Mouse (Mus musculus): ENCODE data around the gene Tbx21.

Gene Tbx21

DNA sequence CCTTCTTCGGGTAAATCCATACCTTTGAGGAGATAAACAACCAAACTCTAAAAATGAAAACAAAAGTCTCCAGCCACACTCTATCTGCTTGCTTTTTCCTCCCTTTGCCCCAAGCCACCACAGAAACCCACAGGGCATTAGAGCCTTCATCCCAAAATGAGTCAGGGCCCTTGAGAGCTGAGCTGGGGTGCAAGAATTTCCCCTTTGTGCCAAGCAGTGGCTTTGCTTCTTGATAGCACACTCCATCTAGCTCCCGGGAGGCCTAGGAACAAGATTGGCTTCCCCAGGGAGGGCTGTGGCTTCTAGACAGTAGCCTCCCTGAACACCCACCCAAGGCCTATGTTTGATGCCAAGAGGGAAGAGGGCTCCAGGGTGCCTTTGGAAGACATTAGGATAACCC is 16.6 kb upstream of the Tbx21 start:
- no peak for DNase-seq (ENCODE audit: low spot score)

DNA sequence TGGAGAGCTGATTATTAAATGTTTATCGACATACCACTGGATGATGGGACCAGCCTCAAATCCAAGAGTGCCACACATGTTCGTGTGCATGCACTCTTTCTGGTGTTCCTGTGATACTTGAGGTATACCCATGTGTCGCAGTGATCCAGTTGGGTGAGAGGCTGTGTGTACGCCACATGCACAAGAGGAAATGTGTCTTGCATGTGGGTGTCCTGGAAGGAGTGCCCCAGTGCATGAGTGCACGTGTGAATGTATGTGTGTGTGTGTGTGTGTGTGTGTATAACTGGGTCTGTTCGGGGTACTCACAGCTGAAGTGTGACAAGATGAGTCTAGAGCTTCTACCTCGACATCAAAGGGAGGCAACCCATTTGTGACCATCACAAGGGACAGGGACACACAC is 15.2 kb upstream of the Tbx21 start:
- DNase-seq (ENCODE audit: low spot score): no peak

DNA sequence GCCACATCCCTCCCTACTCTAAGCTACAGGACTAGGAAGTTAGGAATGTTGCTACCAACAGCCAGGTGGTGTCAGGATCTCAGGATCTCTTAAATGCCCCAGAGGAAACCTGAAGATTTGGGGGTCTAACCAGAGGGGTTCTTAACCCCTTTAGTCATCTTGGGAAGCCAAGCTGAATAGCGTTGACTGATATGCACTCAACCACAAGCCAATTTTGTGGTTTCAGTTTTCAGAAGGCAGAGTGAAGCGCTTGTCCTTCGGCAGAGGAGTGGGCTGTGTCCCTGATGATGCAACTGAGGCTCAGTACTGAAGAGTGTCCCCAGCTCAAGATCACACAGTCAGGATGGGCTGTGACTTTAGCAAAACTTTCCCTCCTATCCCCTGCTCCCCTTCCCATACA is 13.8 kb upstream of the Tbx21 start:
- DNase-seq (ENCODE audit: low spot score): no peak

DNA sequence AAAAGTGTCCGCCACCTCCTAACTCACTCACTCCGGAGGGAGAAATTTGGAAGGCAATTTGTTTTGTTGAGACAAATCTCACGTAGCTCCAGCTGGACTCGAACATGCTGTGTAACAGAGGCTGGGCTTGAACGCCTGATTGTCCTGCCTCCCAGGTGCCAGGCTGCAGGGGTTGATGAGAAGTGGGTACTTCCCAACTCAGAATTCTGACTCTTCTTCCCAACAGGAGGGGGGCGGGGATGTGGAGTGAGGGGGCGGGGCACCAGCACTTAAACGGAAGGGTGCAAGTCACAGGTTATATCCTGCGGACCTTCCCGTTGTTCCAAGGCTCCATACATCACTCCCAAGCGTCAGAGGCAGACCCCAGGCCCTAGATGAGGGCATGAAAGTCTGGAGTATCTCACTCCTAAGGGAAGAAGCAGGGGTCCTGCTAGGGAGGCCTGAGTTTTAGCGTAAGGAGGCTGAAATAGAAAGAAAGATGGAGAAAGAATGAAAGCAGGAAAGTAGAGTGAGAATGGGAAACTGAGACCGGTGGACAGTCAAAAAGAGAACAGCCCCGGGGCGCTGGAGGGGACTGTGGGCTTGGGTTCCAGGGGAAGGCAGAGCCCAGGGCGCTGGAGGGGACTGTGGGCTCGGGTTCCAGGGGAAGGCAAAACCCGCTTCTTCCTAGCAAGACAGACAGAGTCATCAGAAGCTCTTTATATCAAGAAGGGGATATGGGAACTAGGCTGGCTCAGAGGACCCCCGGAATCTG is 12.5 kb upstream of the Tbx21 start:
- DNase-seq (ENCODE audit: low spot score): no peak

DNA sequence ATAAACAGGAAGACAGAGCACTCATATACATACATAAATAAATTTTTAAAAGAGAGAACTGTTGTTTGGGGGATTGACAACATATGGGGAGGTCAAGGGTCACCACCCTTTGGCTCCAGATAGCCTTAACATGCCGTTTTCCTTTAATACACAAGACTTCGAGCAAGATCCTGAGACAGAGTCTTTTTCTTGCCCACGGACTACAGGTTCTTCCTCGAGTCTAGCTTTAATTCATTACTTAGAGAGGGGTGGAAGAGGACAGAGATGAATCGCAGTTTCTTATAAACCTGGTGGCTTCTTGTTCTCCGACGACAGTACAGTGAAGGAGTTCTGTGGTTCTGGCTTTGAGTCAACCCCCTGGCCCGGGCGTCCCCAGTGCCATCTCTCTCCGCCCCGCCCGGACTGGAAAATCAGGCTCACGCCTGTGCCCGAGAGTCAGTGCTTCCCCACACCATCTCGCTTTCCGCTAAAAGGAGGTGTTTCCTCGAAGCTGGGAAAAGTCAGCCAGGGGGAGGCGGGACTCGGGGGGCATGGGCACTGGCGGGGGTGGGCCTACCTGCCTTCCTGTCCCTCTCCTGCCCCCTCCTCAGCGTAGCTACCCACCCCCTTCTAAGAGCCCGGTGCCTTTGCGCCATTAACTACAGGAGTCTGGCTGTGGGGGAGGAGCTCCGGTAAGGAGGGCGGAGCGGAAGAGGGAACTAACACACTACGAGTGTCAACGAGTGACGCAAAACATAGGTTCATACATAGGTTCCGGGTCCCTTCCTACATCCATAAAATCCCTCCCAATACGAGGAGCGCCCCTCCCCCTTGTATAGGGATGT is 11.7 kb upstream of the Tbx21 start:
- peak; percentile 74 for DNase-seq (ENCODE audit: low spot score)

DNA sequence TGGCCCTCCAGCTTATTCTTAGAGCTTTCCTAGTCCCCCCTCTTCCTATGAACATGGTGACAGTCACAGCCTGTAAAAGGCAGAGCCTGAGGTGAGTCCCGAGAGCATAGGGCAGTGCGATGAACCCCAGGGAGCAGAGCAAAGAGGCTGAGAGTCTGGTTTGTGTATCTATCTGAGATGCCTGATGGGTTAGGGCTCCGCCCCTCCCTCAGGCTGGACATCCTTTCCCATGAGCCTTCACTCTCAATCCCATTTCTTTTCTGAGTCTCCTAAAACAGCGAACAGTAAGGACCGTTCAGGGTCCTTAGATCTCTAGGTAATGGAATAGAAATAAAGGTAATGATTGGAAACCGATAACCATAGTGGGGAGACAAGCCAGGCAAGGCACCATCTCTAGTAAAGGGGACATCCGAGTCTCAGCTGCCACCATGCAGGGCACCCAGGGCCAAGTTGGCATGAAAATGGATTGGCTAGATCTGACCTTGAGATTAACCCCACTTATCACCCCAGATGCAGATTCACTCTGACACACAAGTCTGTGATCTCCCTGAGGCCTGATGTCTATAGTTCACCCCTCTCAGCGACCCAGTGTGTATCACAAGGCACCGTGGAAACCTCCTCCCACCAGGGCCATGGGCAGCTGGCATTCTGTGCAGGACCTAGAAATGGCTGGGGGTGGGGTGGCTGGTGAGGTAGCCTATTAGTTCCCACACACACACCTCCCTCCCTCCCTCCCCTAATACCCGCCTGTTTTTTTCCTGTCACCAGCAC is 9.3 kb upstream of the Tbx21 start:
- no peak for DNase-seq (ENCODE audit: low spot score)

DNA sequence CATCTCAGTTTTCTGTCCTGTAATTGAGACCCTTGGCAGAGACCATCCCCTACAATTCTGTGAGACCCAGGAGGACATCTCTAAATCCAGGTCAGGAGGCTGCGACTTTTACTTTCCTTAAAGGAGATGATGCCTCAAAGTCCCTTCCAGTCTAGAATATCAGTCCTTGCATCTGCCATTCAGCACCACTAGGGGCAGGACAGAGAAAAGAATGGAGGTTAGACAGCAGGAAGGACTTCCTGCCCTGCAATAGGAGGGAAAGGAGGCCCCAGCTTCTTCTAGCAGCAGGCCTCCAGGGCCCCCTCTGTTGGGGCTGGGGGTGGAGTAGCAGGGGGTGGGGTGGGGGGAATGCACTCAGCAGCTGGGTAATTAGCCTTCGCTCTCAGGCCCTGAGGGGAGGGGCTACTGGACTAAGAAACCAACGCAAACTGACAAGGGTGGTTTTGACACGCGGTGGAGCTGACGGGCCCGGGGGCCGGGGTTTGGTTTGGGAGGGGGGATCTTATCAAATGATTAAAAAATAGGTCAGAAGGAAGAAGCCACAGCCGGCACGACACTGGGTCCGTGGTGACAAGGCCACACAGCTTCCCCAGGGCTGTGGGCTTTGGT is 8.3 kb upstream of the Tbx21 start:
- no peak for DNase-seq (ENCODE audit: low spot score)

DNA sequence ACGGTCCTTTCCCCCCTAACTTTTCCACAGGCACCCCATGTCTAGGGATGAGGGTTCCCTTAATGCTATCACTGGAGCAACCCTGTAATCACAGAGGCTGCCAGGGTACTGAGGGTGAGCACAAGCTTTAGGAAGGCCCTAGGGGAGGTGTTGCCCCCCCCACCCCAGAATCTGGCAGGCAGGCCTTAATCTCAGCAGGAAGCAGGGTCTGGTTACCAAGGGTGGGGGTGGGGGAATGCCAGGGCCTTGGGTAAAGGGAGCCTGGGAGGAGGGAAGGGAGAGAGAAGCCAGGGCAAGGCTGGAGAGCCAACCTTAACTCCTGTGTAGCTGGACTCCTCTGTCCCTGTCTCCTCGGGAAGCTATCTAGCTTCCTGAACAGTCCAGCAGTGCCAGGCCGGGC is 5.5 kb upstream of the Tbx21 start:
- DNase-seq (ENCODE audit: low spot score): no peak

DNA sequence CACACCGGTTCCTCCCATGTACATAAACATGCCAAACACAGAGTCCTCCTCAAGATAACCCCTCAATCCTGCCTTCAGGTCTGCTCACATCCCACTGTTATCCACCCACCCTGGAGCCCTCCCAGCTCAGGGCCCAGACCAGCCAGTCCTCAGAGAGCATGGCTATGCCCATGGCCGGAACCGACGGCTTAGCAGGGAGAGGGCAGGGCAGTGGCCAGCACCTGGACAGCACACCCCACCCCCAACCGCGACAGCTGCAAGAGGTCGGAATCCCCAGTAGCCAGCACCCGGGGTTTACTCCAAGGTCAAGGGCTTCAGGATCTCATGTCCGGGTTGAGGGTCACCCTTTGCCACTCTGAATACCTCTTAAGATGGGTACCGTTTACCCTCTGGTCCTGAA is 5.1 kb upstream of the Tbx21 start:
- no peak for DNase-seq (ENCODE audit: low spot score)

DNA sequence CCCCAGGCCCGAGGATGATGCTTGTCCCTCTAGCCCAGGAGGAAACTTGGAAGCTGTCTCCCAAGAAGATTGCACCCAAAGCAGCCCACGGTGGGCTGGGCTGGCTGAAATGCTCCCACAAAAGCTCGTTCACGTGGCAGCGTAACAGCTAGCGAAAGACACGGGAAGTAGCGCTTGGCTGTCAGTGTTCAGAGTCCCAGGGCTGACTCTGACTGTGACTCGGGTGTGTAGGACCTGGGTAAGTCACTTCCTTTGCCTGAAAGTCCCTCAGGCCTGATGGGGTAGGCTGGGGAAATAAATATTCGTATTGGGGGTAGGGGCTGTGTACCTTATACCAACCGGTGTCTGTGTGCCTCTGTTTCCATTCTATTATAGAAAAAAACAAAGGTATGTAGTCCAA is 666 bp upstream of the Tbx21 start:
- DNase-seq (ENCODE audit: low spot score): no peak

DNA sequence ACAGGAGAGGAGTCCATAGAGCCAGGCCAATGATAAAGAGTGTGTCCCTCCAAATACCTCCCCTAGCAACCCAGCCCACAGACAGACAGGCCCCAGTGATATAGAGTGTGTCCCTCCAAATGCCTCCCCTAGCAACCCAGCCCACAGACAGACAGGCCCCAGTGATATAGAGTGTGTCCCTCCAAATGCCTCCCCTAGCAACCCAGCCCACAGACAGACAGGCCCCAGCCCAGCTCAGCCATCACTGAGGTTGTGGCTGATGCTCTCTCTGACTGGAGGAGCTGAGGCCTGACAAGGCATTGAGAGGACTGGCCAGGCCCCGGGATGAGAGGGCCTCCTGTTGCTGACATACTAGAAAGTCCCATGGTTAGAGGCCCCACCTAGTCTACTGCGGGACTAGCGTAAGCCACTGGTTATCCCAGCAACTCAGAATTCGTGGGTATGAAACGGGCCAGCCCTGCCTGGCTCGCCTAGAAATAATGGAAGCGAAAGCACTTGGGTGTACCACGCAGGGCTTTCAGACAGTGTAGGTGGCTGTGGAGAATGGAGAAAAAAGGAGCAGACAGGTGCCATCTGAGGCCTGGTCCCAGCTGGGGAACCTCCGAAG is 2.5 kb downstream of the Tbx21 start:
- no peak for DNase-seq (ENCODE audit: low spot score)

DNA sequence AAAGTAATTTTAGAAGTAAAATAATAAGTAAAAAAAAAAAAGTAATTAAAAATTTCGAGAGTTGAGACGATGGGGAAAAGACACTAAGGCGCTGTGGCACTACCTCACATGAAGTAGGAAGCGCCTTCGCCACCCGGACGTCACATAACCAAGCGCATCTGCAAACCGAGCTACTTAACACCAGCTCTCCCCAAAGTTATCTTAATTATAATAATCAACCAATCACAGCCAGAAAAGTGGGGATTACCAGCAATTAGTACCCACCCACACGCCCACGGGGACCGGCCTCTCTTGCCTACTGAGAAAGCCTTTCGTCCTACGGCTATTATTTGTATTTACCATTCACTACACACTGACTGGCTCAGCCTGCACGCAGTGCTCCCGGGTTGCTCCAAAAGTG is 6.2 kb downstream of the Tbx21 start:
- DNase-seq (ENCODE audit: low spot score): no peak

DNA sequence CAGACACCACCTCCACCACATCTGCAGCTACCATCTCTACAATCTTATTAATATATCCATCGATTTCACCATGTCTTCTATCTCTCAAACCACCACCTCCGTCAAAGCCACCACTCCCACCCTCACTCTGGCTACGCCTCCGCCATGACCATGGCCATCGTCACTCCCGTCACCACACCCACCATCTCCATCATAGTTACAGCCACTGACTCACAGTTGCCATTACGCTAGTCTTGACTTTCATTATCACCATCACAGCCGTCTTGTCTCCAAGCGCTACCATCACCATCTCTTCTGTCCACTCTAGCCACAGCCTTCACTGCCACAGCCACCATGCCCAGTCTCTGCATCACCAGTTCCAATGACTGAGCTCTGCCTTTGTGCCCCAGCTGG is 11.0 kb downstream of the Tbx21 start:
- DNase-seq (ENCODE audit: low spot score): no peak

DNA sequence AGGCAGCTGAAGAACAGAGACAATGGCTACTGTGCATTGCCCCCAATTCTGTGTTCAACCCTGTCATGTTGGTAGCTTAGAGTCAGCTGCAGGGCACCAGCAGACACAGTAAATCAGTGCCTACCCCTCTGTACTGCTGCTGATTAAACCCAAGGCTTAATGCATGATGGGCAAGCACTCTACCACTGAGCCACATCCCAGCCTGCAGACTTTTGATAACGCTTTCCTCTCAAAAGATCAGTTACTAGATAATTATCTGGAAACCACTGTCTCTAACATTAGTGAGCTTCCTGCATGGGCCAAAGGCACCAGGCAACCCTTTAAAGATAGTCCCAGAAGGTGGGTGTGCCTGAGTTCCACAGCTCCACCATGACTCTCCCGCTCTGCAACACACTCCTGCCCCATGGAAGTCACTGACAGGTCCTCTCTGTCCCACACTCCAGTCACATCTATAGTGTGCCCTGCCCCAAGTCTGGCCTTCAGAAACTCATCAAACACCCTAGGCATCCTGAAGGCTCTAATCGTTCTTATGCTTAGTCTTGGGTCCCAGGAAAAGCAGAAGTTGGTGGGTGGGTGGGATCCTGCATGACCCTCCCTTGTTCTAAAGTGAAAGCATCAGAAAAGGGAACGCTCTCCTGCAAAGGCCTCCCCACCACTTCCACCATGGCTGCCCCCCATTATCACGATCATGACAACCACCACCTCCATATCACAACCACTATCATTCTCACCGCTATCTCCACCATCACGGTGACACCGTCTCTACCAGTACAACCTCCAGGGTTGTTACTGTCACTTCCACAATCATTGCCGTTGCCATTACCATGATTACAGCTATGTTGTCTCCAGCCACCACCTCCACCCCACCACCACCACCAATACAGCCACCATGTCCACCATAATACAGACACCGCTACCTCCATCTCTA is 11.7 kb downstream of the Tbx21 start:
- DNase-seq (ENCODE audit: low spot score): no peak

DNA sequence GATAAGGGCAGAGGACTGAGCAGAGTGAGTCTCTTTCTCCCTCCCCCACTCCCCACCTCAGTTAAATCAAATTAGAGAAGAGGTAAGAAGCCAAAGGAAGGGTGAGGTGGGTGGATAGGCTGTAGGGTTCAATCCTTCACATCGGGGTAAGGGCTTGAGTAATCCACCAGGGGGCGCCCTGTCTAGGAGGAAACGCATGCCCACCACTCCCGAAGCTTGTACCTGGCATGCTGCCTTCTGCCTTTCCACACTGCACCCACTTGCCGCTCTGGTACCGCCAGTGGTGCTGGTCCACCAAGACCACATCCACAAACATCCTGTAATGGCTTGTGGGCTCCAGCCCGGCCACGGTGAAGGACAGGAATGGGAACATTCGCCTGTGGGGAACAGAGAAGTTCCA is 13.4 kb downstream of the Tbx21 start:
- DNase-seq (ENCODE audit: low spot score): peak; percentile 73

DNA sequence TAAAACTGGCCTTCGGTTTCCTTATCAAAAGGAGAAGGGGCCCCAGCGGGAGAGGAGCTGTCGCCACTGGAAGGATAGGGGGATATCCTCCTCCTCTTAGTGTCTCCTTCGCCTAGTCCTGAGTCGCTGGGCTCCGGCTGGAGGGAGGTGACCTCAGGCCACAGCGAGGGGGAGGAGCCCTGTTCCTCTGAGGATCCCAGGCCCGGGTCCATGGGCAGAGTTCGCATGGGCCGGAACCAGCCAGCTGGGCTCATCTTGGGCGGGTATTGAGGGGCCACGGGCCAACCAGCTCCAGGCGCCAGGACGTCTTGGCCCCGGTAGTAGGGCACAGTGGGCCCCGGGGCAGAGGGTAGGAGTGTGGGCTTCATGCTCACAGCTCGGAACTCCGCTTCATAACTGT is 16.3 kb downstream of the Tbx21 start:
- DNase-seq (ENCODE audit: low spot score): no peak

DNA sequence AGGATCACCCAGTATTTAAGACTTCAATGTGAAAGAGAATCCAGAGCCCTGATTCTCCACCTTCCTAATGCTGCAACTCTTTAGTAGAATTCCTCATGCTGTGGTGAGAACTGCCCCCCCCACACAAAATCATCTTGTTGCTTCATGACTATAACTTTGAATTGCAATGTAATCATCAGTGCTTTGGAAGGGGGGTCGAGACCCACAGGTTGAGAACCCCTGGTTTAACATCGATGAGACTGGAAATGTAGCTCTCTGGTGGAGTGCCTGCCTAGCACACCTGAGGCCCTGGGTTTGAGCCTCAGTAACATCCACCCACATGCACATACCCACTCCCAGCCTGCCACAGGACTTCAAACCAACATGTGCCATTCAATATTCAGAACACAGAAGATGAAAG is 20.5 kb downstream of the Tbx21 start:
- DNase-seq (ENCODE audit: low spot score): no peak

DNA sequence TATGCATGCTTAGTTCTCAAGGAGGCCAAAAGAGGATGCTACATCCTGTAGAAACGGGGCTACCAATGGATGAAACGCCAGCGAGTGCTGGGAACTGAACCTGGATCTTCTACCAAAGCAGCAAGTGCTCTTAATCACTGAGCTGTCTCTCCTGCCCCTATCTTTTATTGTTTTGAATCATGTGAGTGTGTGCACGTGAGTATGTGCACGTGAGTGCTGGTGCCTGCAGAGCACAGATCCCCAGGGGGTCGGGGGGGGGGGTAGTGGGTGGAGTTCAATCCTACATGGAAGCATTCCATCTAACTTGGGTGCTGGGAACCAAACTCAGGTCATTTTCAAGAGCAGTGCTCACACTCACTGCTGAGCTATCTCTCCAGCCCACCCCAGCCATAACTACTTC is 28.8 kb downstream of the Tbx21 start:
- DNase-seq (ENCODE audit: low spot score): no peak

DNA sequence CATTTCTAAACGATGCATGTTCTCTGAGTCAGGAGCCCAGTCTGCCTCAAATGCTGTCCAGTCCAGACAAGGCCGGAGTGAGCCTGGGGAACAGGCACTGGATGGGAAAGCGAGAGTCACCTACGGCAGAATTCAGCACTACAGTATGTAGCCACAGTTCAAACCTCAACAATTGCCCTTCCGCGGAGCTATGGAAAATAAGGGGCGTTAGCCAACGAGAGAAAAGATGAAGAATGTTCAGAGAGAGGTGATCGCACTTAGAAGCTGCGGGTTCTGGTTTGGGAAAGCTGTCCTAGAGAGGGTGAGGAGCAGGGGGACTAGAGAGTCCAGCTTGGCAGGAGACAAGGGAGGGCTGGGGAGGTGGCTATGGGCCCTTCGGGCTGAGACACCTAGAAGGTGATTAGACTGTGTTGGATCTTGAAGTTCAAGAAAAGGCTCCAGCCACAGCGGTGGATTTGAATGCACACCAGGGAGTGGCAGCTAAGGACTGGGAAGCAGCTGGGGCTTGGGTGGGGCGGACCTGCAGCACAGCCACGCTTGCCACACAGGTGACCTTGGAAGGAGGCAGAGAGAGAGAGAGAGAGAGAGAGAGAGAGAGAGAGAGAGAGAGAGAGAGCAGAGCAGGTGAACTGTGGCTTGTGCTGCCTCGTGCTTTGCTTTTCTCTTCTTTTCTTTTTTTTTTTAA is 30.2 kb downstream of the Tbx21 start:
- no peak for DNase-seq (ENCODE audit: low spot score)

DNA sequence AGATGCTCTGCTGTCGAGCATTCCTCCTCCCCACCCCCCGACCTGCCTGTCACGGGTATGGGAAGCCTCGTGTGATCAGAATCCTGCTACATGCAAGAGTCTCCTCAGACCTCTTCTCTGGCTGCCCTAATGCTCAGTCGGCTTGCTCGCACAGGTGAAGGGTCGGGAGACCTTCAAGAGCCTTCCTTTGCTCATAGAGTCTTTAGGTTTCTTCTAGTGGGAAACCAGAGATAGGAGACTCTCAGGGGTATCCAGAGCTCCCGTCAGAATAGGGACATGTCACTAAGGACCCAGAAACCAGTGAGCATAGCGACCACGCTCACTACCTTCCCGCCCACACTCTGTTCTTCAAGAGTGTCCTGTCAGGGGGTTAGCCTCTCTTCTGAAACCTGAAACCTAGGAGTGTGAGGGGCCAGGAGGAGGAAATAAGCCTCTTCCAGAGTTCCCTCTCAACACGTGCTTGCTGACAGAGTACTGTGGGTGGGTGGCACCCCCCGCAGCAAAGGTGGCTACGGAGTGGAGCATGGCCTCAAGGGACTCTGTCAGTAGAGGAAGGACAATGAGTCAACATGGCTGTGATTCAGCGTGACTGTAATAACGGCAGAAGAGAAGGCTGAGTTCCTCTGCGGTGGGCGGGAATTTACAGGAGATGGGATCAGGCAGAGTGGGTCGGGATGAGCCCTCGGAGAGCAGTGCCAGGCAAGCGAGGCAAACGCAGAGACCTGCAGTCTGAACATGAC is 31.6 kb downstream of the Tbx21 start:
- no peak for DNase-seq (ENCODE audit: low spot score)

Measured in embryo, embryonic 10.5 days (tissue).